Mouse (Mus musculus) bone marrow, adult 2 months (tissue): ENCODE data around the gene Adcy4.

Experiments
- CTCF ChIP-seq: fragments of 200-500 bp; IDR thresholded peaks from 2 replicates; pipeline ENCODE4 v1.5.1; 2011; ENCODE audit warnings: low read length, control low read depth; ENCODE audit not compliant: control insufficient read depth, insufficient read depth
- POLR2A ChIP-seq: fragments of 200-500 bp; IDR thresholded peaks from 2 replicates; pipeline ENCODE4 v1.6.1; 2011; ENCODE audit warnings: low read depth, mild to moderate bottlenecking, control low read depth, low read length, borderline replicate concordance; ENCODE audit not compliant: control insufficient read depth

GRCm38 (mm10) chr14:55824001-55824480 is 40.1 kb upstream of the Adcy4 start:
- TF ChIP-seq POLR2A = no peak
- no peak for TF ChIP-seq CTCF
